Mouse (Mus musculus): ENCODE results near the gene Cd151. TPM values are rescaled to one million over a fixed set of nuclear protein-coding genes. Genes with fewer than 3 reads are reported as not detected.

The Cd151 gene
- total and polyA plus RNA-seq, 3 experiments = 272 to 395 (median 334) TPM

DNA sequence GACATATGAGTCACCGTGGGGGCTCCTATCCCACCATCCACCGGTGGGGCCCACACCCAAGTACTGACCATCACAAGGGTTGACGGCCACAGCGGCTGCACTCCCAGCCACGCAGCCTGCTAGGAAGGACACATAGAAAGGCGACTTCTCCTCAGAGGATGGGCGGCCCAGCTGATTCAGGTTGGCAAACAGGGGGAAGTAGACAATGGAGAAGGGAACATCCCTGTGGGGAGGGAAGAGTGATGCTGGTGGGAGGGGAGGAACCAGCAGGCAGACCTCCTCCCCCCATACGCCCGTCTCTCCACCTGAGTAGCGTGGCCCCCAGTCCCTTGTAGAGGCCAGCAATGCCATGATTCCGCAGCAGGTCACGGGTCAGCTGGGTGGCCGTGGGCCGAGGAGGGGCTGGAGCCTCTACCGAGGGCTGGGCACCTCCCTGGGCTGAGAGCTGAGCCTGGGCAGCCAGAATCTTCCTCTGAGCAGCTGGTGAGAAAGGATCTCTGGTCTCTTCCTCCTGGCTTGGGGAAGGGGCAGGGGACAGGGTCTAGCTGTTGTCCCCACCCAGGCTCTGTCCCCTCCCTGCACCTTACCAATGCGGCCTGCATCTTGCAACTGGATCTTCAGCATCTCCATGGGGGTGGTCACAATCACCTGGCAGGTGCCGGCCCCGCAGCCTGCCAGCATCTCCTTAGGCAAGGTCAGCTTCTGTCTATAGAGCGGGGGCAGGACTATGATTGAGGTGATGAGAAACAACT lies 35.6 kb upstream of the Cd151 start:
- 87% methylated on average over 19 of the region's 19 CpGs for WGBS
- Histone ChIP-seq H3K27me3 (ENCODE audit: control insufficient read depth, insufficient read depth, low read length) (no peaks in the 10 kb centered on the region), H3K27ac (peak overlapping the region; percentile 96), H3K4me3 (no peak overlapping the region), H3K36me3 (ENCODE audit: control insufficient read depth, insufficient read depth, low read length) (no peaks in the 10 kb centered on the region), H3K4me1 (ENCODE audit: control insufficient read depth, insufficient read depth, low read length) (peaks cover 11% of the 10 kb centered on the region), H3K9ac (ENCODE audit: low read depth, low read length) (no peak overlapping the region), H3K79me2 (replicated peaks; ENCODE audit: control insufficient read depth, insufficient read depth, low read length) (no peaks in the 10 kb centered on the region)
- intact Hi-C loops (cut with DNase I) = loop anchor here (1.0 kb wide), 1 partner anchor 17 kb away; the partner anchor contains the start of gene Gatd1
- no peak for DNase-seq
- TF ChIP-seq POLR2A (IDR thresholded peaks at IDR 0.05; ENCODE audit: insufficient read depth, low read depth, low read length) (no peak), EP300 (IDR thresholded peaks at IDR 0.05; ENCODE audit: insufficient read depth, low read depth, low read length) (no peak)

- TF ChIP-seq EP300 (IDR thresholded peaks at IDR 0.05; ENCODE audit: insufficient read depth, low read depth, low read length) = 0 out of 2 replicates have a peak, but pooled peaks have one; percentile 14
- TF ChIP-seq POLR2A (IDR thresholded peaks at IDR 0.05; ENCODE audit: insufficient read depth, low read depth, low read length) = no peak
- no peak for TF ChIP-seq CTCF (IDR thresholded peaks at IDR 0.05)
- H3K4me1 ChIP-seq (ENCODE audit: control insufficient read depth, insufficient read depth, low read length) = peaks cover 11% of the 10 kb centered on the region
Measured at GRCm38 (mm10) chr7:141432186-141432611, 35.0 kb upstream of the Cd151 start.

GRCm38 (mm10) chr7:141432741-141433516 lies 34.3 kb upstream of the Cd151 start:
- peak overlapping the region; percentile 96 for H3K27ac ChIP-seq
- peaks cover 11% of the 10 kb centered on the region for H3K4me1 ChIP-seq (ENCODE audit: control insufficient read depth, insufficient read depth, low read length)
- WGBS = 71% methylated on average over 6 of the region's 6 CpGs

More at GRCm38 (mm10) chr7:141432186-141432611, 35.0 kb upstream of the Cd151 start:
- Histone ChIP-seq H3K27me3 (ENCODE audit: control insufficient read depth, insufficient read depth, low read length) (no peaks in the 10 kb centered on the region), H3K9ac (ENCODE audit: low read depth, low read length) (peak overlapping the region; percentile 37; the same call in 1 of the 2 replicates), H3K4me3 (peak overlapping the region; percentile 32; the same call in 1 of the 2 replicates), H3K79me2 (replicated peaks; ENCODE audit: control insufficient read depth, insufficient read depth, low read length) (no peaks in the 10 kb centered on the region), H3K27ac (peak overlapping the region; percentile 96), H3K36me3 (ENCODE audit: control insufficient read depth, insufficient read depth, low read length) (no peaks in the 10 kb centered on the region)
- WGBS = 60% methylated on average over 8 of the region's 8 CpGs
- intact Hi-C loops (cut with DNase I) = loop anchor here (1.0 kb wide), 1 partner anchor 18 kb away; the partner anchor contains the start of gene Gatd1
- peak; percentile 67 to 68 for DNase-seq

GRCm38 (mm10) chr7:141433517-141434400 lies 33.4 kb upstream of the Cd151 start:
- 66% methylated on average over 15 of the region's 15 CpGs for WGBS
- peak in 1 of 2 experiments; percentile 29 for DNase-seq
- Histone ChIP-seq H3K4me3 (peak overlapping the region; percentile 67), H3K27ac (peak overlapping the region; percentile 96), H3K9ac (ENCODE audit: low read depth, low read length) (peak overlapping the region; percentile 49), H3K27me3 (ENCODE audit: control insufficient read depth, insufficient read depth, low read length) (no peaks in the 10 kb centered on the region), H3K36me3 (ENCODE audit: control insufficient read depth, insufficient read depth, low read length) (no peaks in the 10 kb centered on the region), H3K4me1 (ENCODE audit: control insufficient read depth, insufficient read depth, low read length) (peaks cover 11% of the 10 kb centered on the region), H3K79me2 (replicated peaks; ENCODE audit: control insufficient read depth, insufficient read depth, low read length) (no peaks in the 10 kb centered on the region)
- TF ChIP-seq EP300 (IDR thresholded peaks at IDR 0.05; ENCODE audit: insufficient read depth, low read depth, low read length) (no peak), CTCF (IDR thresholded peaks at IDR 0.05) (no peak), POLR2A (IDR thresholded peaks at IDR 0.05; ENCODE audit: insufficient read depth, low read depth, low read length) (no peak)
- intact Hi-C loops (cut with DNase I) = no loop called here

More at GRCm38 (mm10) chr7:141432741-141433516, 34.3 kb upstream of the Cd151 start:
- Histone ChIP-seq H3K9ac (ENCODE audit: low read depth, low read length) (peak overlapping the region; percentile 37; the same call in 1 of the 2 replicates), H3K79me2 (replicated peaks; ENCODE audit: control insufficient read depth, insufficient read depth, low read length) (no peaks in the 10 kb centered on the region), H3K27me3 (ENCODE audit: control insufficient read depth, insufficient read depth, low read length) (no peaks in the 10 kb centered on the region), H3K4me3 (peak overlapping the region; percentile 67; the same call in 1 of the 2 replicates), H3K36me3 (ENCODE audit: control insufficient read depth, insufficient read depth, low read length) (no peaks in the 10 kb centered on the region)
- intact Hi-C loops (cut with DNase I) = loop anchor here (1.0 kb wide), 1 partner anchor 19 kb away; the partner anchor contains the start of gene Gatd1
- DNase-seq = peak; percentile 72 to 81
- TF ChIP-seq EP300 (IDR thresholded peaks at IDR 0.05; ENCODE audit: insufficient read depth, low read depth, low read length) (0 out of 2 replicates have a peak, but pooled peaks have one; percentile 63), CTCF (IDR thresholded peaks at IDR 0.05) (no peak), POLR2A (IDR thresholded peaks at IDR 0.05; ENCODE audit: insufficient read depth, low read depth, low read length) (peak; percentile 45)

- TF ChIP-seq CTCF (IDR thresholded peaks at IDR 0.05) (no peak), POLR2A (IDR thresholded peaks at IDR 0.05; ENCODE audit: insufficient read depth, low read depth, low read length) (0 out of 2 replicates have a peak, but pooled peaks have one; percentile 27), EP300 (IDR thresholded peaks at IDR 0.05; ENCODE audit: insufficient read depth, low read depth, low read length) (no peak)
- peak; percentile 56 to 66 for DNase-seq
- H3K27ac ChIP-seq = peak overlapping the region; percentile 96
- H3K27me3 ChIP-seq (ENCODE audit: control insufficient read depth, insufficient read depth, low read length) = no peaks in the 10 kb centered on the region
- peaks cover 11% of the 10 kb centered on the region for H3K4me1 ChIP-seq (ENCODE audit: control insufficient read depth, insufficient read depth, low read length)
- 15% methylated on average over 8 of the region's 8 CpGs for WGBS
- H3K9ac ChIP-seq (ENCODE audit: low read depth, low read length) = peak overlapping the region; percentile 49
- intact Hi-C loops (cut with DNase I) = no loop called here
- H3K36me3 ChIP-seq (ENCODE audit: control insufficient read depth, insufficient read depth, low read length) = no peaks in the 10 kb centered on the region
- no peaks in the 10 kb centered on the region for H3K79me2 ChIP-seq (replicated peaks; ENCODE audit: control insufficient read depth, insufficient read depth, low read length)
- H3K4me3 ChIP-seq = peak overlapping the region; percentile 67
Measured at GRCm38 (mm10) chr7:141434464-141434863, 32.7 kb upstream of the Cd151 start.

Measured in heart, adult 2 months (tissue).